Mouse (Mus musculus): ENCODE measurements around the gene Frs3. TPM values are rescaled to one million over a fixed set of nuclear protein-coding genes. Genes with fewer than 3 reads are reported as not detected.

Gene Frs3
- polyA plus RNA-seq, 1 experiment from 2014 or later, result 27.1 TPM

GRCm38 (mm10) chr17:47687409-47688343, 1.2 kb upstream of the Frs3 start:
- Histone ChIP-seq H3K4me3 (replicated peaks; ENCODE audit: low read length) (peak overlapping the region; percentile 82), H3K4me1 (replicated peaks; ENCODE audit: control insufficient read depth, insufficient read depth, low read length) (peaks cover 15% of the 10 kb centered on the region), H3K36me3 (ENCODE audit: control insufficient read depth, insufficient read depth) (peaks cover 3% of the 10 kb centered on the region; the same call in 1 of the 2 replicates), H3K9ac (replicated peaks; ENCODE audit: low read depth, low read length) (peak overlapping the region; percentile 92), H3K27me3 (replicated peaks; ENCODE audit: control insufficient read depth, insufficient read depth, low read length) (no peaks in the 10 kb centered on the region), H3K9me3 (ENCODE audit: control insufficient read depth, low read length) (no peaks in the 10 kb centered on the region), H3K27ac (ENCODE audit: low read length) (peak overlapping the region; percentile 79), H3K4me2 (ENCODE audit: low read length) (peak overlapping the region; percentile 99)
- WGBS, result under 1% methylated on average over 70 of the region's 70 CpGs
- ATAC-seq, result peak; percentile 92

- Histone ChIP-seq H3K36me3 (ENCODE audit: control insufficient read depth, insufficient read depth) (0 out of 2 replicates have a peak, but pooled peaks cover 3% of the 10 kb centered on the region), H3K4me1 (replicated peaks; ENCODE audit: control insufficient read depth, insufficient read depth, low read length) (peaks cover 15% of the 10 kb centered on the region), H3K27me3 (replicated peaks; ENCODE audit: control insufficient read depth, insufficient read depth, low read length) (0 out of 2 replicates have a peak, but pooled peaks cover under 1% of the 10 kb centered on the region), H3K4me3 (replicated peaks; ENCODE audit: low read length) (peak within 1 kb of the TSS; percentile 82), H3K4me2 (ENCODE audit: low read length) (peak within 1 kb of the TSS; percentile 99), H3K27ac (ENCODE audit: low read length) (peak within 1 kb of the TSS; percentile 79), H3K9me3 (ENCODE audit: control insufficient read depth, low read length) (no peaks in the 10 kb centered on the region), H3K9ac (replicated peaks; ENCODE audit: low read depth, low read length) (peak within 1 kb of the TSS; percentile 92)
- ATAC-seq, result no peak
- WGBS, result 0% methylated on average over 9 of the region's 9 CpGs
These were observed 554 bp upstream of the Frs3 start, which contains the start of gene Tomm6 for GRCm38 (mm10) chr17:47688344-47688607. Tomm6 (minus strand) TSS chr17:47688386.

- WGBS, result 79% methylated on average over 8 of the region's 8 CpGs
- Histone ChIP-seq H3K9me3 (ENCODE audit: control insufficient read depth, low read length) (no peaks in the 10 kb centered on the region), H3K4me1 (replicated peaks; ENCODE audit: control insufficient read depth, insufficient read depth, low read length) (peaks cover 20% of the 10 kb centered on the region), H3K4me2 (ENCODE audit: low read length) (peak overlapping the region; percentile 83; the same call in 1 of the 2 replicates), H3K36me3 (ENCODE audit: control insufficient read depth, insufficient read depth) (no peaks in the 10 kb centered on the region), H3K9ac (replicated peaks; ENCODE audit: low read depth, low read length) (no peak overlapping the region), H3K27me3 (replicated peaks; ENCODE audit: control insufficient read depth, insufficient read depth, low read length) (peaks cover 3% of the 10 kb centered on the region; the same call in 1 of the 2 replicates), H3K4me3 (replicated peaks; ENCODE audit: low read length) (peak overlapping the region; percentile 82; the same call in 1 of the 2 replicates), H3K27ac (ENCODE audit: low read length) (no peak overlapping the region)
- ATAC-seq, result no peak
These were observed 1.1 kb downstream of the Frs3 start for GRCm38 (mm10) chr17:47689894-47690293.

- Histone ChIP-seq H3K4me2 (ENCODE audit: low read length) (no peak overlapping the region), H3K4me3 (replicated peaks; ENCODE audit: low read length) (no peak overlapping the region), H3K9me3 (ENCODE audit: control insufficient read depth, low read length) (no peaks in the 10 kb centered on the region), H3K36me3 (ENCODE audit: control insufficient read depth, insufficient read depth) (no peaks in the 10 kb centered on the region), H3K9ac (replicated peaks; ENCODE audit: low read depth, low read length) (no peak overlapping the region), H3K4me1 (replicated peaks; ENCODE audit: control insufficient read depth, insufficient read depth, low read length) (peaks cover 23% of the 10 kb centered on the region), H3K27me3 (replicated peaks; ENCODE audit: control insufficient read depth, insufficient read depth, low read length) (peaks cover 3% of the 10 kb centered on the region; the same call in 1 of the 2 replicates), H3K27ac (ENCODE audit: low read length) (no peak overlapping the region)
- no peak for ATAC-seq
- 87% methylated on average over 3 of the region's 3 CpGs for WGBS
These were observed 2.8 kb downstream of the Frs3 start for GRCm38 (mm10) chr17:47691650-47692049.

GRCm38 (mm10) chr17:47693671-47694441, 5.0 kb downstream of the Frs3 start:
- H3K4me2 ChIP-seq (ENCODE audit: low read length), result peak overlapping the region; percentile 81
- H3K9me3 ChIP-seq (ENCODE audit: control insufficient read depth, low read length), result no peaks in the 10 kb centered on the region
- H3K36me3 ChIP-seq (ENCODE audit: control insufficient read depth, insufficient read depth), result no peaks in the 10 kb centered on the region
- H3K9ac ChIP-seq (replicated peaks; ENCODE audit: low read depth, low read length), result peak overlapping the region; percentile 89
- ATAC-seq, result no peak
- 39% methylated on average over 13 of the region's 13 CpGs for WGBS
- H3K4me3 ChIP-seq (replicated peaks; ENCODE audit: low read length), result peak overlapping the region; percentile 77
- H3K27ac ChIP-seq (ENCODE audit: low read length), result peak overlapping the region; percentile 34; the same call in 1 of the 2 replicates
- H3K27me3 ChIP-seq (replicated peaks; ENCODE audit: control insufficient read depth, insufficient read depth, low read length), result peaks cover 3% of the 10 kb centered on the region; the same call in 1 of the 2 replicates
- H3K4me1 ChIP-seq (replicated peaks; ENCODE audit: control insufficient read depth, insufficient read depth, low read length), result peaks cover 14% of the 10 kb centered on the region

- peak within 1 kb of the TSS; percentile 81 for H3K4me2 ChIP-seq (ENCODE audit: low read length)
- 0% methylated on average over 3 of the region's 3 CpGs for WGBS
- peaks cover 14% of the 10 kb centered on the region for H3K4me1 ChIP-seq (replicated peaks; ENCODE audit: control insufficient read depth, insufficient read depth, low read length)
- peaks cover 3% of the 10 kb centered on the region; the same call in 1 of the 2 replicates for H3K27me3 ChIP-seq (replicated peaks; ENCODE audit: control insufficient read depth, insufficient read depth, low read length)
- no peaks in the 10 kb centered on the region for H3K9me3 ChIP-seq (ENCODE audit: control insufficient read depth, low read length)
- no peaks in the 10 kb centered on the region for H3K36me3 ChIP-seq (ENCODE audit: control insufficient read depth, insufficient read depth)
- H3K9ac ChIP-seq (replicated peaks; ENCODE audit: low read depth, low read length), result peak within 1 kb of the TSS; percentile 89
- no peak for ATAC-seq
- peak within 1 kb of the TSS; percentile 40; the same call in 1 of the 2 replicates for H3K27ac ChIP-seq (ENCODE audit: low read length)
- peak within 1 kb of the TSS; percentile 77 for H3K4me3 ChIP-seq (replicated peaks; ENCODE audit: low read length)
These were observed 5.4 kb downstream of the Frs3 start, which contains the start of gene Gm21981 for GRCm38 (mm10) chr17:47694442-47694502. Gm21981 (minus strand) TSS chr17:47694455.

- Histone ChIP-seq H3K36me3 (ENCODE audit: control insufficient read depth, insufficient read depth) (no peaks in the 10 kb centered on the region), H3K4me3 (replicated peaks; ENCODE audit: low read length) (peak within 1 kb of the TSS; percentile 77), H3K9ac (replicated peaks; ENCODE audit: low read depth, low read length) (peak within 1 kb of the TSS; percentile 89), H3K4me1 (replicated peaks; ENCODE audit: control insufficient read depth, insufficient read depth, low read length) (peaks cover 10% of the 10 kb centered on the region), H3K27me3 (replicated peaks; ENCODE audit: control insufficient read depth, insufficient read depth, low read length) (peaks cover 3% of the 10 kb centered on the region; the same call in 1 of the 2 replicates), H3K27ac (ENCODE audit: low read length) (peak within 1 kb of the TSS; percentile 40; the same call in 1 of the 2 replicates), H3K4me2 (ENCODE audit: low read length) (peak within 1 kb of the TSS; percentile 81), H3K9me3 (ENCODE audit: control insufficient read depth, low read length) (no peaks in the 10 kb centered on the region)
- WGBS, result under 1% methylated on average over 76 of the region's 82 CpGs
- ATAC-seq, result peak; percentile 96
These were observed 5.9 kb downstream of the Frs3 start, which contains the start of gene Prickle4 for GRCm38 (mm10) chr17:47694503-47695336. Prickle4 (minus strand) TSS chr17:47694736.

GRCm38 (mm10) chr17:47695337-47695710, 6.5 kb downstream of the Frs3 start:
- H3K36me3 ChIP-seq (ENCODE audit: control insufficient read depth, insufficient read depth), result no peaks in the 10 kb centered on the region
- peak overlapping the region; percentile 77 for H3K4me3 ChIP-seq (replicated peaks; ENCODE audit: low read length)
- peak overlapping the region; percentile 40; the same call in 1 of the 2 replicates for H3K27ac ChIP-seq (ENCODE audit: low read length)
- H3K4me1 ChIP-seq (replicated peaks; ENCODE audit: control insufficient read depth, insufficient read depth, low read length), result peaks cover 8% of the 10 kb centered on the region
- H3K27me3 ChIP-seq (replicated peaks; ENCODE audit: control insufficient read depth, insufficient read depth, low read length), result peaks cover 3% of the 10 kb centered on the region; the same call in 1 of the 2 replicates
- H3K9me3 ChIP-seq (ENCODE audit: control insufficient read depth, low read length), result no peaks in the 10 kb centered on the region
- peak; percentile 23 for ATAC-seq
- peak overlapping the region; percentile 81 for H3K4me2 ChIP-seq (ENCODE audit: low read length)
- peak overlapping the region; percentile 89 for H3K9ac ChIP-seq (replicated peaks; ENCODE audit: low read depth, low read length)
- 0% methylated on average over 10 of the region's 23 CpGs for WGBS

All from forebrain, embryonic 16.5 days (tissue).